Mouse (Mus musculus) G1E (cell line): ENCODE measurements around the gene Mrgbp.

Experiments
- CTCF ChIP-seq: IDR thresholded peaks from 2 replicates; pipeline ENCODE4 v1.5.1; 2012; ENCODE audit warnings: low read depth, low read length, inconsistent platforms, mixed read lengths
- GATA1 ChIP-seq: IDR thresholded peaks from 2 replicates; pipeline ENCODE4 v1.6.1; 2012; ENCODE audit warnings: borderline replicate concordance, low read length, inconsistent platforms, mixed read lengths
- TAL1 ChIP-seq: conservative IDR thresholded peaks from 2 replicates; pipeline ENCODE4 v1.6.1; 2012; ENCODE audit warnings: low read depth, low read length, inconsistent platforms, mixed read lengths

- TF ChIP-seq CTCF (no peak), GATA1 (no peak), TAL1 (no peak)
Measured at GRCm38 (mm10) chr2:180576482-180576881, 4.6 kb upstream of the Mrgbp start.
